Mouse (Mus musculus) forebrain, embryonic 11.5 days (tissue): ENCODE measurements around the gene Tmem251. TPM values are rescaled to one million over a fixed set of nuclear protein-coding genes. Genes with fewer than 3 reads are reported as not detected.

Experiments used
- ATAC-seq: fragments of 200-750 bp; cut with Nextera tagmentation; replicated peaks from 2 replicates; pipeline ENCODE4 v1.8.0; 2017; ENCODE audit warnings: moderate TSS enrichment; ENCODE audit not compliant: low FRiP score
- DNase-seq: peaks from one replicate; pipeline ENCODE4 v3.0.0-alpha.2; 2017; ENCODE audit warnings: low spot score
- H3K27ac ChIP-seq: fragments of 300-500 bp; sonication (generic); 2 replicates; pipeline ENCODE4 v1.5.1; 2014; ENCODE audit warnings: low read depth, low read length
- H3K27me3 ChIP-seq: fragments of 300-500 bp; sonication (generic); 2 replicates; pipeline ENCODE4 v1.6.1; 2014; ENCODE audit warnings: mild to moderate bottlenecking, low read length, mixed read lengths; ENCODE audit not compliant: control insufficient read depth, insufficient read depth
- H3K36me3 ChIP-seq: fragments of 300-500 bp; sonication (generic); 2 replicates; pipeline ENCODE4 v1.6.1; 2014; ENCODE audit warnings: mild to moderate bottlenecking, low read length, moderate library complexity, mixed read lengths; ENCODE audit not compliant: control insufficient read depth, insufficient read depth
- H3K4me1 ChIP-seq: fragments of 300-500 bp; sonication (generic); replicated peaks from 2 replicates; pipeline ENCODE4 v1.6.1; 2014; ENCODE audit warnings: low read length, mixed read lengths; ENCODE audit not compliant: control insufficient read depth, insufficient read depth
- H3K4me2 ChIP-seq: fragments of 300-500 bp; sonication (generic); 2 replicates; pipeline ENCODE4 v1.6.1; 2014; ENCODE audit warnings: low read depth, mild to moderate bottlenecking, low read length, moderate library complexity, mixed read lengths; ENCODE audit not compliant: severe bottlenecking
- H3K4me3 ChIP-seq: fragments of 300-500 bp; sonication (generic); 2 replicates; pipeline ENCODE4 v1.5.1; 2014; ENCODE audit warnings: low read depth, low read length
- H3K9ac ChIP-seq: fragments of 300-500 bp; sonication (generic); 2 replicates; pipeline ENCODE4 v1.6.1; 2014; ENCODE audit warnings: low read length
- H3K9me3 ChIP-seq: fragments of 300-500 bp; sonication (generic); 2 replicates; pipeline ENCODE4 v1.6.1; 2016; ENCODE audit warnings: low read length, mixed read lengths; ENCODE audit not compliant: control insufficient read depth
- WGBS: fragments of 180-500 bp; shearing (Covaris S2); extraction: QIAGEN DNeasy Blood & Tissue Kit; methylation state at CpG from one replicate; pipeline ENCODE4 v1.1.7; 2014; 5-methylcytosine and 5-hydroxymethylcytosine counted together
- polyA plus RNA-seq: library from polyadenylated mRNA; unstranded; fragments of >200 nt; fragmentation: Nextera tagmentation; extraction: Ambion mirVana; gene quantifications from 2 replicates; pipeline ENCODE4 v1.2.1, GENCODE M21; 2014

The Tmem251 gene
- polyA plus RNA-seq, 1 experiment from 2014 or later, result 14.0 TPM

GRCm38 (mm10) chr12:102719552-102720315 is 23.8 kb upstream of the Tmem251 start:
- ATAC-seq, result peak; percentile 83
- no peak overlapping the region for H3K9ac ChIP-seq
- 0 out of 2 replicates have a peak, but pooled peaks cover 2% of the 10 kb centered on the region for H3K4me1 ChIP-seq
- no peak overlapping the region for H3K4me2 ChIP-seq
- DNase-seq, result peak; percentile 75
- no peaks in the 10 kb centered on the region for H3K27me3 ChIP-seq
- no peaks in the 10 kb centered on the region for H3K9me3 ChIP-seq
- H3K36me3 ChIP-seq, result no peaks in the 10 kb centered on the region
- 30% methylated on average over 13 of the region's 13 CpGs for WGBS
- no peak overlapping the region for H3K27ac ChIP-seq
- H3K4me3 ChIP-seq, result no peak overlapping the region

GRCm38 (mm10) chr12:102722451-102722850 is 21.1 kb upstream of the Tmem251 start:
- Histone ChIP-seq H3K4me3 (no peak overlapping the region), H3K9ac (no peak overlapping the region), H3K4me2 (no peak overlapping the region), H3K4me1 (0 out of 2 replicates have a peak, but pooled peaks cover 2% of the 10 kb centered on the region), H3K27ac (no peak overlapping the region), H3K9me3 (no peaks in the 10 kb centered on the region), H3K36me3 (no peaks in the 10 kb centered on the region), H3K27me3 (no peaks in the 10 kb centered on the region)
- ATAC-seq, result peak; percentile 25; the same call in 1 of the 2 replicates
- WGBS, result 59% methylated on average over 11 of the region's 11 CpGs
- DNase-seq, result no peak

- Histone ChIP-seq H3K9ac (no peak overlapping the region), H3K4me2 (no peak overlapping the region), H3K36me3 (no peaks in the 10 kb centered on the region), H3K4me1 (0 out of 2 replicates have a peak, but pooled peaks cover 2% of the 10 kb centered on the region), H3K9me3 (no peaks in the 10 kb centered on the region), H3K27me3 (no peaks in the 10 kb centered on the region), H3K4me3 (no peak overlapping the region), H3K27ac (no peak overlapping the region)
- DNase-seq (no peak), ATAC-seq (no peak)
- 74% methylated on average over 8 of the region's 8 CpGs for WGBS
These were observed 20.6 kb upstream of the Tmem251 start for GRCm38 (mm10) chr12:102722966-102723365.

GRCm38 (mm10) chr12:102723861-102724260 is 19.7 kb upstream of the Tmem251 start:
- Histone ChIP-seq H3K9ac (no peak overlapping the region), H3K4me1 (0 out of 2 replicates have a peak, but pooled peaks cover 2% of the 10 kb centered on the region), H3K27me3 (no peaks in the 10 kb centered on the region), H3K9me3 (no peaks in the 10 kb centered on the region), H3K4me3 (no peak overlapping the region), H3K4me2 (no peak overlapping the region), H3K27ac (no peak overlapping the region), H3K36me3 (no peaks in the 10 kb centered on the region)
- WGBS, result 86% methylated on average over 6 of the region's 6 CpGs
- ATAC-seq (no peak), DNase-seq (no peak)

GRCm38 (mm10) chr12:102725146-102725545 is 18.4 kb upstream of the Tmem251 start:
- no peak overlapping the region for H3K4me3 ChIP-seq
- no peak overlapping the region for H3K4me2 ChIP-seq
- no peaks in the 10 kb centered on the region for H3K9me3 ChIP-seq
- DNase-seq (no peak), ATAC-seq (no peak)
- H3K9ac ChIP-seq, result no peak overlapping the region
- H3K27me3 ChIP-seq, result no peaks in the 10 kb centered on the region
- WGBS, result 91% methylated on average over 6 of the region's 6 CpGs
- H3K36me3 ChIP-seq, result no peaks in the 10 kb centered on the region
- peaks cover 7% of the 10 kb centered on the region for H3K4me1 ChIP-seq
- no peak overlapping the region for H3K27ac ChIP-seq

GRCm38 (mm10) chr12:102725761-102726175 is 17.8 kb upstream of the Tmem251 start:
- Histone ChIP-seq H3K9ac (no peak overlapping the region), H3K9me3 (no peaks in the 10 kb centered on the region), H3K36me3 (no peaks in the 10 kb centered on the region), H3K4me1 (peaks cover 12% of the 10 kb centered on the region), H3K27ac (no peak overlapping the region), H3K4me2 (no peak overlapping the region), H3K4me3 (no peak overlapping the region), H3K27me3 (no peaks in the 10 kb centered on the region)
- 81% methylated on average over 7 of the region's 7 CpGs for WGBS
- DNase-seq (no peak), ATAC-seq (no peak)

- WGBS, result 35% methylated on average over 26 of the region's 26 CpGs
- Histone ChIP-seq H3K27ac (peak overlapping the region; percentile 95), H3K9me3 (no peaks in the 10 kb centered on the region), H3K27me3 (no peaks in the 10 kb centered on the region), H3K9ac (peak overlapping the region; percentile 44; the same call in 1 of the 2 replicates), H3K4me2 (peak overlapping the region; percentile 41), H3K4me3 (peak overlapping the region; percentile 16; the same call in 1 of the 2 replicates), H3K4me1 (peaks cover 19% of the 10 kb centered on the region), H3K36me3 (no peaks in the 10 kb centered on the region)
- DNase-seq, result peak; percentile 92
- ATAC-seq, result peak; percentile 99
These were observed 13.4 kb upstream of the Tmem251 start for GRCm38 (mm10) chr12:102729855-102730797.

GRCm38 (mm10) chr12:102730798-102731619 is 12.6 kb upstream of the Tmem251 start:
- peak overlapping the region; percentile 95 for H3K27ac ChIP-seq
- H3K4me3 ChIP-seq, result peak overlapping the region; percentile 16; the same call in 1 of the 2 replicates
- ATAC-seq (peak; percentile 13; the same call in 1 of the 2 replicates), DNase-seq (no peak)
- WGBS, result 27% methylated on average over 16 of the region's 16 CpGs
- H3K27me3 ChIP-seq, result no peaks in the 10 kb centered on the region
- H3K9ac ChIP-seq, result no peak overlapping the region
- peak overlapping the region; percentile 41 for H3K4me2 ChIP-seq
- peaks cover 19% of the 10 kb centered on the region for H3K4me1 ChIP-seq
- no peaks in the 10 kb centered on the region for H3K36me3 ChIP-seq
- no peaks in the 10 kb centered on the region for H3K9me3 ChIP-seq
